Mouse (Mus musculus) lung, postnatal 4 days (tissue): Measurements from ENCODE around the gene Epha2.

Source experiments
- DNase-seq, 2 experiments: peaks; one replicate each; pipeline ENCODE4 v3.0.0; 2021

Epha2 gene

DNA sequence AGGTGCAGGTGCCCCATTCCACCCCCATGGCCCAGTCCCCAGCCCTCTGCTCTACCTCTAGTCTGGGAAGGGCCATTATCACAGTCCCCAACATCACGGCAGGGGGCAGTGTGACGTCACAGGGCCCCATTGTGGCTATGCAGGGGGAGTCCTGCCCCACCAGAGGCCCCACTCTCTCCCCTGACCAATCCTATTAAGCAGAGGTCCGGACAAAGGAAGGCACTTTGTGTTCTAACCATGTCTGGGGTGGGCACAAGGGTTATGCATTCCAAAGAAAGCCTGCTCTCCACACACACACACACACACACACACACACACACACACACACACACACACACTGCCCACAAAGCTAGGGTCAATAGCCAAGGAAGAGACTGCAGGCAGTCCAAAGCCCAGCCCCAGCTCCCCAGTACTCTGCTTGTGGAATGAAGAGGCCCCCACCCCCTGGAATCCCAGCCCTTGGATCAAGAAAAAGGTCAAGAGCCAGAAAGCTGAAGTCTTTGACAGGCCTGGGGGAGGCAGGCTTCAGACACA is 34.3 kb downstream of the Epha2 start:
- DNase-seq = no peak

GRCm38 (mm10) chr4:141336196-141336595 is 35.2 kb downstream of the Epha2 start:
- DNase-seq = no peak

DNA sequence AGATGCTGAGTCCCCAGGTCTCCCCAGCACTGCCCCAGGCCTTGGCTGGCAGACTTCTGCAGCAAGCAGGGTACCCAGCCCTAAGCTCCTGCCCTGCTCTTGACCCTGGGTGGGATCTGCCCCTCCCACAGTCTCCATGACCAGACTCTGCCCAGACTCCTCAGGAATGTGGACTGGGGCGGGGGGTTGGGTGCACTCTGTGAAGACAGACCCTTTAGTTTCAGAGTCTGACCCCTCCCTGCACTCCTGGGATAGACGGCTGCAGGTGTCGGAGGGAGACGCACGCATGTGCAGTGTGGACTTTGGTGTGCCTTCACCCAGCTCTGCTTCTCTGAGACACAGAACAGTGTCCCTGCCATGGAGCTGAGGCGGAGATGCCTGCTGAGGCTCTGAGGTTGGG is 36.9 kb downstream of the Epha2 start:
- DNase-seq = no peak

DNA sequence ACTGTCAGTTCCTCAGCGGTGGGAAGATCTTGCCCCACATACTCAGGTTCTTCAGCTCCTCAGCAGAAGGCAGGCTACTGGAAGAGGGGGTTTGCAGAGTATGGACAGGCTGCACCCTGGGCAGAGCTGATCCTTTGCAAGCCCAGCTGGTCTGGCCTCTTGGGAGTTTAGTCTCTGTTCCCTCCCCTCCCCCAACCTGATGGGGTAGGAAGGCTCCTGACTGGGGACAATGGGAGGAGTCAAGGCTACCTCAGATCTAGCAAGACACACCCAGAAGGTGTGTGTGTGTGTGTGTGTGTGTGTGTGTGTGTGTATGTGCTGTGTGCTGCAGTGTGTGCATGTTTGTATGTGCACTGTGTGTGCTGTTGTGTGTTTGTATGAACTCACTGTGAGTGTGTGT is 37.8 kb downstream of the Epha2 start:
- no peak for DNase-seq

GRCm38 (mm10) chr4:141341477-141341876 is 40.4 kb downstream of the Epha2 start:
- no peak for DNase-seq

DNA sequence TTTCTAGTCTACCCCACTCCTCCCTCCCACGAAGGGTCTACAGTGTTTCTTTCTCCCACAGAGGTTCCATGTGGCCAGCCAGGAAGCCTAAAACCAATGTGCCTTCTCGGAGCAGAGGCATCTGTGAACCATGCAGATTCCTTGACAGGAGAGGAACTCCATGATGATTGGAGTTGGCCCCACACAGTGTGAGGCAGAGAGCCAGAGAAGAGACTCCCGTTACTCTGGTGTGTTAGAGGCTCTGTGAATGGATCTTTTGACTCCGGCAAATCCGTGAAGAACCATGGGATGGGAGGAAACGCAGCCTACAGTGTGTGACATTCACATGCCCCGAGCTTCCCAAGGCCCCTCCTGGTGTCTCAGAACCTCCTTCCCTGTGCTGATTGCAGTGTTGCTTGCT is 42.5 kb downstream of the Epha2 start:
- DNase-seq = no peak

- DNase-seq = no peak
These were observed 44.2 kb downstream of the Epha2 start for GRCm38 (mm10) chr4:141345219-141345618.

DNA sequence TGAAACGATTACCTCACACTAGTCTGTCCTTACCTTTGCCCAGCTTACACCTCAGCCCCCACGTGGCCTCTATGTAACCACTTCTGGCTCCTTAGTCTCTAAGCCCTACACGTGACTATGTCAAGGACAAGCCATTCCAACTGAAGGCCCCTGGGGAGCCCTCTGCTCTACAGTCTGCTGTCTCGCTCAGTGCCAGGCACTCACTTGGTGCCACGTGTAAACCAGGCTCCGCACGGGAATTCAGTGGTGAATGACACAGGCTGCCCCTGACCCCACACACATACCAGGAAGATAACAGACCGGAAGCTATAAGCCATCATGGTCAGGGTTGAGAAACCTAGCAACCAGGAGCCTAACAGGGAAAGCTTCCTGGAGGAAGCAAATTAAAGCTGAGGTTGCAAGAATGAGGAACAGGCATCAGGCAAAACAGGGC is 46.3 kb downstream of the Epha2 start:
- DNase-seq = peak; percentile 45 to 69

GRCm38 (mm10) chr4:141348616-141349015 is 47.6 kb downstream of the Epha2 start:
- DNase-seq = no peak

DNA sequence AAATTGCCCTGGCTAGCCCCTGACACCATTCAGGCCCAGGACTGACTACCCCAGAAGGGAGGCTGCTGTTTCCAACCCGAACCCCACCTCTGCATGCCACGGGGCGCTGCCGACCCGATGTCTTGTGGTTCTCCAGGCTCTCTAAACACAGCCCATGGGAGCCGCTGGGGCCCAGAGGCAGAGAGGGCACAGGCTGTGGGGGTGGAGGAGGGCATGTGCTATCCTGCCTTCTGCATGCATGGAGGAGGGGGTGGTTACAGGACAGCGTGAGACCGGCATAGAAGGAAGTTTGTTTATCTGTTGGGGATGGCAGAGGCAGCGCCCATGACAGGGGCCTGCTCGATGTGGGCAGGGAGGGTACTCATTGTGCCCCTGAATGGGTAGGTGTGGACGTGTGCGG is 49.0 kb downstream of the Epha2 start:
- DNase-seq = no peak

DNA sequence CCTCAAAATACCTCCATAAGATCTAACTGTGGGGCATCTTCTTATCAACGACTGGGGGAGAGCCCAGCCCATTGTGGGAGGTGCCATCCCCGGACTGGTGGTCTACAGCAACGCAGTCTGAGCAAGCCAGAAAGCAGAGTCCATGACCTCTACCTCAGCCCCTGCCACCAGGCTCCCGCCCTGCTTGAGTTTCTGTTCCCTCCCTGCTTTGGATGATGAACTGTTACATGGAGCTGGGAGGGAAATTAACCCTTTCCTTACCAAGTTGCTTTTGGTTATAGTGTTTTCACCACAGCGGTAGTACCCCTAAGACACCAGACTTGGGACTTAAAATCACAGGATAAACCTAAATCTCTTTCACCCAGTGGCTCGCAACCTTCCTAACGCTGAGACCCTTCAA is 50.9 kb downstream of the Epha2 start:
- DNase-seq = no peak

GRCm38 (mm10) chr4:141352986-141353385 is 51.9 kb downstream of the Epha2 start:
- DNase-seq = no peak

GRCm38 (mm10) chr4:141353868-141354267 is 52.8 kb downstream of the Epha2 start:
- peak; percentile 57 to 71 for DNase-seq

GRCm38 (mm10) chr4:141357811-141358210 is 56.8 kb downstream of the Epha2 start:
- DNase-seq = no peak

DNA sequence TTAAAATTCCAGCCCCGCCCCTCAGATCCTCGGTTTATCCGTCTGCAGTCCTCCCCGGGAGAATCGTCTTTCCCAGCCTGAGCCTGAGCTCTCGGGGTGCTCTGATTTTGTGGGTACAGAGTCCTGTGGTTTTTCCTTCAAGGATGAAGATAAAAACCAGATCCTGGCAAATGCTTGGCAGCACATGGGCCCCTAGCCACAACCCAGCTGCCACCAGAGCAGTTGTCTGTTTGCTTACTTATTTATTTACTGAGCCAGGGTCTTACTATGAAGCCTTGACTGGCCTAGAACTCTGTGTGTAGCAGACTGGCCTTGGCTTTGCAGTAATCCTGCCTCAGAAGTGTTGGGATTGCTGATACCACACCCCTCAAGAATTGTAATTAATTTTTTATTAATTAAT is 58.2 kb downstream of the Epha2 start:
- DNase-seq = no peak

DNA sequence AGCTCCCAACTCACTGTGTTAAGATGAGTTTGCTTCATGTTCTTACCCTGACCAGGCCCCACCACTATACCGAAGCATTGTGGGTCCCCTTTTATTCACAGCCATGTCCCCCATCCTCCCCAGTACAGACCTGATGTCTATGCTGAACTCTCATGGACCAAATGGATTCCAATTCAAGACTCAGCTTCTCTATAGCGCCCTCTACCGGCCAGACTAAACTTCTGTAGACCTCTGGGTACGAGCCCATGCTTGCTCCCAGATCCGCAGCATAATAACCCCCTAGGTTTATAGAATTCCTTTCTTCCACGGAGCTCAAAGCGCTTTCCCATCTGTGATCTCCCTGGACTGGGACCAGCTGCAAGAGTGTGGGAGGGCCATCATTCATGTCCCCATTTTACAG is 59.8 kb downstream of the Epha2 start:
- DNase-seq = peak in 1 of 2 experiments; percentile 58

DNA sequence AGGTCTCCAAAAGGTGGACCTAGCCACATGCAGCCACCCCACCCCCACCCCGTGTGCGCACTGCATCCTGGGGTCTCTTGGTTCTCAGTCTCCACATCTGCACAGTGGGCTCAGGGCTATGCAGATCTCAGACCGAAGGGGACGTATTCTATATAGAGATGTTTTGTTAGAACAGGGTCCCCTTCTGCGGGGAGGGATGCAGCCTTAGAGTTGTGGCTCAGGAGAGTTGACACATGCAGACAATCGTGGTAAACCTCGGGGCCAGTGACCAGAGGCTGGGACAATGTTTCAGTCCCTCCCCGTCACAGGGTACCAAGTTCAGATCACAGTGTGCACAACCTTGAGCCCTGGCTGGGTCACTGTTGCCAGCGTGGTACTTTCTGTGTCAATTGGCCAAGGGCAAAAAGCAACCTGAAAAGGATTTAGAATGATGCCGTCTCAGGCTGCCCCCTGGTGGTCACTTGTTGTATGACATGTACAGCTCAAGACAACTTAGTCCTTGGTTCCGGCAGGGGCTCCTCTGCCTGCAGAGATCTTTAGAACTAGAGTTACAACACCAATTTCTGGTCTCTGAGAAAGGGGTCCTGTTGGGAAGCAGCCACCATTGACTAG is 62.0 kb downstream of the Epha2 start:
- peak; percentile 66 to 85 for DNase-seq

- DNase-seq = no peak
These were observed 64.1 kb downstream of the Epha2 start for GRCm38 (mm10) chr4:141365126-141365525.

GRCm38 (mm10) chr4:141365876-141366275 is 64.8 kb downstream of the Epha2 start:
- no peak for DNase-seq

GRCm38 (mm10) chr4:141367997-141368791 is 67.2 kb downstream of the Epha2 start, which contains the start of gene Fam131c:
Gene Fam131c (plus strand): TSS chr4:141368220.
- peak; percentile 56 to 58 for DNase-seq

DNA sequence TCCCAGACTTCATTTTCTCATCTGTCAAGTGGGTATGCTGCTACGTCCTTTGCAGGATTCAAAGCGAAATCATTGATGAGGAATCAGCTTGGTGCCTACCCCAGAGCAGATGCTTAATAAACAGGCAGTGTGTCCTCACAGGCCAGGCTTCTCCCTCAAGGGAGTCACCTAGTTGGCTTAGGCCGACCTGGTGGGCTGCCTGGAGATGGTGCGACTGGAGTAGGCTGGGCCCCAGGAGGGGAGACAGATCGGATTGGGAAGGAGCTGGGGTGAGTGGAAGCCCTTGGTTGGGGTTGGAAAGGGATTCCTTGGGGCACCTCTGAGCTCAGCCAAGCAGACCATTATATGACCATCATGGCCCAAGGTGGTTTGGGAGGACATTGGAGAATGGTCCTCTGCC is 71.4 kb downstream of the Epha2 start:
- no peak for DNase-seq
